Mouse (Mus musculus) liver, embryonic 11.5 days (tissue): ENCODE measurements at regions not wholly inside any gene's neighbourhood (a gene's known extent, or its start where the extent isn't known, plus 50 kb on each side); places are given as distances from the start of the nearest gene placed in this dataset.

ENCODE experiments used
- ATAC-seq: fragments of 200-750 bp; cut with Nextera tagmentation; replicated peaks from 2 replicates; pipeline ENCODE4 v1.8.0; 2017; ENCODE audit warnings: moderate number of reproducible peaks, mild to moderate bottlenecking, moderate TSS enrichment, moderate library complexity; ENCODE audit not compliant: low FRiP score
- DNase-seq: peaks from one replicate; pipeline ENCODE4 v3.0.0-alpha.2; 2017; ENCODE audit warnings: low spot score
- H3K27ac ChIP-seq: fragments of 300-500 bp; sonication (generic); 2 replicates; pipeline ENCODE4 v1.5.1; 2014; ENCODE audit warnings: mild to moderate bottlenecking, low read depth, low read length, control low read depth
- H3K27me3 ChIP-seq: fragments of 300-500 bp; sonication (generic); replicated peaks from 2 replicates; pipeline ENCODE4 v1.6.1; 2014; ENCODE audit warnings: low read length, mixed read lengths; ENCODE audit not compliant: control insufficient read depth, insufficient read depth
- H3K36me3 ChIP-seq: fragments of 300-500 bp; sonication (generic); 2 replicates; pipeline ENCODE4 v1.6.1; 2014; ENCODE audit warnings: mild to moderate bottlenecking, low read length, moderate library complexity, mixed read lengths; ENCODE audit not compliant: control insufficient read depth, insufficient read depth
- H3K4me1 ChIP-seq: fragments of 300-500 bp; sonication (generic); replicated peaks from 2 replicates; pipeline ENCODE4 v1.6.1; 2014; ENCODE audit warnings: low read length, mixed read lengths; ENCODE audit not compliant: control insufficient read depth, insufficient read depth
- H3K4me2 ChIP-seq: fragments of 300-500 bp; sonication (generic); 2 replicates; pipeline ENCODE4 v1.6.1; 2014; ENCODE audit warnings: mild to moderate bottlenecking, control low read depth, moderate library complexity
- H3K4me3 ChIP-seq: fragments of 300-500 bp; sonication (generic); 2 replicates; pipeline ENCODE4 v1.5.1; 2014; ENCODE audit warnings: low read depth, low read length, control low read depth
- H3K9ac ChIP-seq: fragments of 300-500 bp; sonication (generic); 2 replicates; pipeline ENCODE4 v1.6.1; 2014; ENCODE audit warnings: low read depth, low read length, control low read depth
- H3K9me3 ChIP-seq: fragments of 300-500 bp; sonication (generic); 2 replicates; pipeline ENCODE4 v1.6.1; 2016; ENCODE audit warnings: low read length, inconsistent platforms, mixed read lengths; ENCODE audit not compliant: control insufficient read depth
- WGBS: fragments of 180-500 bp; shearing (Covaris S2); extraction: QIAGEN DNeasy Blood & Tissue Kit; methylation state at CpG from one replicate; pipeline ENCODE4 v1.1.7; 2014; 5-methylcytosine and 5-hydroxymethylcytosine counted together

GRCm38 (mm10) chr14:48855453-48855852 lies 181.8 kb upstream of the Otx2 start:
- Histone ChIP-seq H3K36me3 (no peaks in the 10 kb centered on the region), H3K9ac (no peak overlapping the region), H3K4me1 (no peaks in the 10 kb centered on the region), H3K9me3 (no peaks in the 10 kb centered on the region), H3K27me3 (no peaks in the 10 kb centered on the region), H3K27ac (no peak overlapping the region), H3K4me2 (no peak overlapping the region), H3K4me3 (no peak overlapping the region)
- no peak for ATAC-seq
- 81% methylated on average over 5 of the region's 5 CpGs for WGBS
- DNase-seq: no peak

DNA sequence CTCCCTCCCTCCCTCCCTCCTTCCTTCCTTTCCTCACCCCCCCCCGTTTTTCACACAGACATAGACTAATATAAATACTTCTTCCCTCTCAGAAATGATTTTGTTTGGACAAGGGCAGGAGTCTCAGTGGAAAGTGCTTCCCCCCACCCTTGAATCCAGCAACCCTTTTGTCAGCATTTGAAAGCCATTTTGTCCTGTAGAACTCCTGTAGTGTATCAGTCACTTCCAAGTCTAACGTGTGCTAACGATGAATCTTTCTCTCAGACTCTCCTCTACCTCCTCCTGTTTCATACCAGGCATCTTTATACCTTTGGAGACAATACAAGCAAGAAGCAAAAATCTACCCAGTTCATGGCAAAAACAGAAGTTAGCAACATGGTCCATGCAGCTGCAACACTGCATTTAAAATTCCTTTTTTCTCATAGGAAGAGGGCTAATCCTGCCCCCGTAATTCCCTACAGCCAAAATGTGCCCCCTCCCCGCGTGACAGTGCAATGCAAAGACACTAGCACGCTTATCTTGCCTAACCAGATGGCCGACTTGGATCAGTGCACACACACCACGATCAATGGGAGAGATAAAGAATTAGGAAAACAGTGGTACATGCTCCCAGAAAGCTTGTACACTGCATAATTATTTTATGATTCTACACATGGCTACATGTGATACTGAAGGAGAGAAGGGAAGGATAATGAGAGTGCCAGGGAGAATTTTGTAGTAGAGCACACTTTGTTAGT lies 180.7 kb upstream of the Otx2 start:
- Histone ChIP-seq H3K27ac (no peak overlapping the region), H3K9me3 (no peaks in the 10 kb centered on the region), H3K4me1 (no peaks in the 10 kb centered on the region), H3K4me2 (no peak overlapping the region), H3K27me3 (no peaks in the 10 kb centered on the region), H3K4me3 (no peak overlapping the region), H3K36me3 (no peaks in the 10 kb centered on the region), H3K9ac (no peak overlapping the region)
- DNase-seq (no peak), ATAC-seq (no peak)
- WGBS: 27% methylated on average over 9 of the region's 9 CpGs

GRCm38 (mm10) chr14:48853479-48854187 lies 180.0 kb upstream of the Otx2 start:
- Histone ChIP-seq H3K4me2 (no peak overlapping the region), H3K9me3 (no peaks in the 10 kb centered on the region), H3K27me3 (no peaks in the 10 kb centered on the region), H3K4me3 (no peak overlapping the region), H3K4me1 (no peaks in the 10 kb centered on the region), H3K36me3 (no peaks in the 10 kb centered on the region), H3K27ac (no peak overlapping the region), H3K9ac (no peak overlapping the region)
- ATAC-seq (no peak), DNase-seq (no peak)
- 56% methylated on average over 7 of the region's 7 CpGs for WGBS

- Histone ChIP-seq H3K9me3 (no peaks in the 10 kb centered on the region), H3K27ac (no peak overlapping the region), H3K9ac (0 out of 2 replicates have a peak overlapping the region, but pooled peaks have one; percentile 34), H3K4me2 (peak overlapping the region; percentile 51), H3K4me3 (0 out of 2 replicates have a peak overlapping the region, but pooled peaks have one; percentile 14), H3K27me3 (no peaks in the 10 kb centered on the region), H3K36me3 (no peaks in the 10 kb centered on the region), H3K4me1 (no peaks in the 10 kb centered on the region)
- DNase-seq: no peak
- no peak for ATAC-seq
- WGBS: 7% methylated on average over 15 of the region's 15 CpGs
These were observed 179.2 kb upstream of the Otx2 start for GRCm38 (mm10) chr14:48852787-48853186.

- H3K4me2 ChIP-seq: no peak overlapping the region
- no peaks in the 10 kb centered on the region for H3K27me3 ChIP-seq
- no peak overlapping the region for H3K9ac ChIP-seq
- H3K4me3 ChIP-seq: no peak overlapping the region
- WGBS: 47% methylated on average over 4 of the region's 4 CpGs
- no peak for ATAC-seq
- no peak overlapping the region for H3K27ac ChIP-seq
- H3K4me1 ChIP-seq: no peaks in the 10 kb centered on the region
- no peaks in the 10 kb centered on the region for H3K9me3 ChIP-seq
- no peaks in the 10 kb centered on the region for H3K36me3 ChIP-seq
- no peak for DNase-seq
These were observed 178.4 kb upstream of the Otx2 start for GRCm38 (mm10) chr14:48852061-48852460.

GRCm38 (mm10) chr14:48842861-48843260 lies 169.2 kb upstream of the Otx2 start:
- H3K4me2 ChIP-seq: no peak overlapping the region
- H3K4me1 ChIP-seq: no peaks in the 10 kb centered on the region
- H3K9me3 ChIP-seq: no peaks in the 10 kb centered on the region
- H3K4me3 ChIP-seq: no peak overlapping the region
- H3K36me3 ChIP-seq: no peaks in the 10 kb centered on the region
- no peaks in the 10 kb centered on the region for H3K27me3 ChIP-seq
- DNase-seq: no peak
- H3K27ac ChIP-seq: no peak overlapping the region
- no peak for ATAC-seq
- H3K9ac ChIP-seq: no peak overlapping the region
- 84% methylated on average over 4 of the region's 4 CpGs for WGBS

- ATAC-seq: no peak
- 56% methylated on average over 5 of the region's 5 CpGs for WGBS
- no peak for DNase-seq
- H3K36me3 ChIP-seq: no peaks in the 10 kb centered on the region
- no peaks in the 10 kb centered on the region for H3K9me3 ChIP-seq
- H3K4me1 ChIP-seq: no peaks in the 10 kb centered on the region
- no peaks in the 10 kb centered on the region for H3K27me3 ChIP-seq
- H3K9ac ChIP-seq: no peak overlapping the region
- H3K4me2 ChIP-seq: no peak overlapping the region
- no peak overlapping the region for H3K4me3 ChIP-seq
- H3K27ac ChIP-seq: no peak overlapping the region
These were observed 167.7 kb upstream of the Otx2 start for GRCm38 (mm10) chr14:48841278-48841677.

DNA sequence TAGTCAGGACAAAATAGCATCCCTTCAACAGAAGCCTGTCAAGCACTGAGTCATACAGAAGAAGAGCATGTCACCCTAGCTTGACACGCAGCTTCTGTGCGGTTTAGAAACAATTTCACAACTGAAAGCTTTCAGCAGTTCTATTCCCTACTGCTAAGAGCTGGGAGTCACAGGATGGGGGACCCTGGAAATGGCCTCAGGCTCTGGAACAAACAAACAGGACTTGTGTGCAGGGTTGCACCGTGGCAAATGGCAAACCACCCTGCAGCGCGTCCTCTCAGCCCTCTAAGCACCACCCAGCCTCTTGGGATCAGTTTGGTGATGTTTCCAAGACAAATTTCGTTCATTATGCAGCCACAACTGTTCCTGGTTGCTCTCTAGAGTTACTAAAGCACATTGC lies 163.6 kb upstream of the Otx2 start:
- 80% methylated on average over 6 of the region's 6 CpGs for WGBS
- DNase-seq (no peak), ATAC-seq (no peak)
- H3K27ac ChIP-seq: no peak overlapping the region
- H3K9me3 ChIP-seq: no peaks in the 10 kb centered on the region
- no peaks in the 10 kb centered on the region for H3K36me3 ChIP-seq
- H3K27me3 ChIP-seq: no peaks in the 10 kb centered on the region
- no peaks in the 10 kb centered on the region for H3K4me1 ChIP-seq
- no peak overlapping the region for H3K4me2 ChIP-seq
- H3K4me3 ChIP-seq: no peak overlapping the region
- no peak overlapping the region for H3K9ac ChIP-seq

GRCm38 (mm10) chr14:48836071-48836470 lies 162.5 kb upstream of the Otx2 start:
- no peaks in the 10 kb centered on the region for H3K27me3 ChIP-seq
- H3K27ac ChIP-seq: no peak overlapping the region
- no peak overlapping the region for H3K4me2 ChIP-seq
- WGBS: 63% methylated on average over 2 of the region's 2 CpGs
- H3K9me3 ChIP-seq: no peaks in the 10 kb centered on the region
- DNase-seq (no peak), ATAC-seq (no peak)
- no peak overlapping the region for H3K4me3 ChIP-seq
- H3K4me1 ChIP-seq: no peaks in the 10 kb centered on the region
- no peaks in the 10 kb centered on the region for H3K36me3 ChIP-seq
- no peak overlapping the region for H3K9ac ChIP-seq
